Mouse (Mus musculus) heart, postnatal 14 days (tissue): Measurements from ENCODE around the gene Gm17174. TPM values are rescaled to one million over a fixed set of nuclear protein-coding genes. Genes with fewer than 3 reads are reported as not detected.
"Not testable (repeated sequence)": the region's sequence is repeated elsewhere in the genome, so short reads cannot be mapped to it uniquely, and the experiment has no call there.

Source experiments
- DNase-seq, 2 experiments: peaks; one replicate each; pipeline ENCODE4 v3.0.0; 2021 to 2022
- intact Hi-C: fragments of 180-260 bp; cut with DNase I; formaldehyde crosslinking; loops from one replicate; pipeline ENCODE4 v1.15.1; 2025
- long read RNA-seq, 2 experiments: library from polyadenylated mRNA; stranded (forward); transcript quantifications; one replicate each; pipeline ENCODE4 v2.0.0; 2021
- total RNA-seq, 2 experiments: library from RNA; stranded (reverse); gene quantifications; 2 replicates each; pipeline ENCODE4 v1.2.3; 2021

Gm17174 gene
- not detected for total RNA-seq
- long read RNA-seq, experiment 1: 0 reads
- long read RNA-seq, experiment 2: 0 reads

DNA sequence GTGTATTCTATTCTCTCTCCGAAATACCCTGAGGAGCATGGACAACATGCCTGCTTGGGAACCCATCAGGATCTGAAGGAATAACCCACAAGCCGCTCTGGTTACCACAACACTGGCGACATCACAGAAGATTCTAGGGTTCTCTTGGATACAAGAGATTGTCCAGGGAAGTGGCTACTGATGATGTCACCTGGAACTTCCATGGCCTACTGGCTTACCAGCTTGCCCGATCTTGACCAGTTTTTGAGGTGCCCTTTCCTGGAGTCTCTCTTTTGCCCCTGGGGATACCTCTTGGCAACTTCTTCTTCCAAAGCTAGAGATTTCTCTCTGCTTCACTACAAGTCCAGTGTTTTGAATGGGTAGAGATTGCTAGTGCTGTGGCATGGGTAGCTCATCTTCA, at the start of gene Gm17174:
Gm17174 (minus strand) TSS at position 101 of the 400 bp plus-strand sequence.
- intact Hi-C loops, DNase-seq: not testable (repeated sequence)

DNA sequence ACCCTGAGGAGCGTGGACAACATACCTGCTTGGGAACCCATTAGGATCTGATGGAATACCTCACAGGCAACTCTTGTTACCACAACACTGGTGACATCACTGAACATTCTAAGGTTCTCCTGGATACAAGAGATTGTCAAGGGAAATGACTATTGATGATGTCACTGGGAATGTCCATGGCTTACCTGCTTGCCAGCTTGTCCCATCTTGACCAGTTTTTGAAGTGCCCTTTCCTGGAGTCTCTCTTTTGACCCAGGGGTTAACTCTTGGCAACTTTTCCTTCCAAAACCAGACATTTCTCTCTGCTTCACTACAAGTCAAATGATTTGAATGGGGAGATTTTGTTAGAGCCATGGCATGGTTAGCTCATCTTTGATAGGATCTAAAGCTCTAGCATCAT, 43.6 kb upstream of the Gm17174 start, which contains the start of gene Gm4181:
Gm4181 (minus strand) TSS at position 101 of the 400 bp plus-strand sequence.
- DNase-seq, intact Hi-C loops: not testable (repeated sequence)

DNA sequence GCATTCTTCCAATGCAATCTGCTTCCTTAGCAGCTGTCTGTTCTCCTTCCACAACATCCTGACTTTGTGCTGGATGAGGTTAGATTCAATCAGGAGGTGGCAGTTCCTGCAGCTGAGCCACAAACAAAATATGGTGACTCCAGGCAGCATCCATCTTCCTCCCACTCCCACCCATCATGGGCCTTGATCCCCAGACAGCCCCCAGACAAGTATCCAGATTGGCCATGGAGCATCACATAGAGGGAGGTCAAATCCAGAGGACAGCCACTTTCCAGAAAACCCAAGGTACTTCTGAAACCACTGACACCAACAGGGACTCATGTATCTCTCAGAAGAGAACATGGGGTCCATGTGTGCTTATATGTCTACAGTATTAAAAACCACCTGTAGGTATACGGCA, 40.5 kb upstream of the Gm17174 start:
- intact Hi-C loops: not testable (repeated sequence)
- DNase-seq: peak; percentile 0 to 3

DNA sequence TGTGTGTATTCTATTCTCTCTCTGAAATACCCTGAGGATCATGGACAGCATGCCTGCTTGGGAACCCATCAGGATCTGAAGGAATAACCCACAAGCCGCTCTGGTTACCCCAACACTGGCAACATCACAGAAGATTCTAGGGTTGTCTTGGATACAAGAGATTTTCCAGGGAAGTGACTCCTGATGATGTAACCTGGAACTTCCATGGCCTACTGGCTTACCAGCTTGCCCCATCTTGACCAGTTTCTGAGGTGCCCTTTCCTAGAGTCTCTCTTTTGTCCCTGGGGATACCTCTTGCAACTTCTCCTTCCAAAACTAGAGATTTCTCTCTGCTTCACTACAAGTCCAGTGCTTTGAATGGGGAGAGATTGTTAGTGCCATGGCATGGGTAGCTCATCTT, 19.3 kb upstream of the Gm17174 start, which contains the start of gene Gm17078:
Gm17078 (minus strand) TSS at position 101 of the 400 bp plus-strand sequence.
- DNase-seq: no peak
- intact Hi-C loops: no loop called here

DNA sequence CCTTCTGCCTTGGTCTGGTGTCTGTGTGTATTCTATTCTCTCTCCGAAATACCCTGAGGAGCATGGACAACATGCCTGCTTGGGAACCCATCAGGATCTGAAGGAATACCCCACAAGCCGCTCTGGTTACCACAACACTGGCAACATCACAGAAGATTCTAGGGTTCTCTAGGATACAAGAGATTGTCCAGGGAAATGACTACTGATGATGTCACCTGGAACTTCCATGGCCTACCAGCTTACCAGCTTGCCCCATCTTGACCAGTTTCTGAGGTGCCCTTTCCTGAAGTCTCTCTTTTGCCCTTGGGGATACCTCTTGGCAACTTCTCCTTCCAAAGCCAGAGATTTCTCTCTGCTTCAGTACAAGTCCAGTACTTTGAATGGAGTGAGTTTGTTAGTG, 18.0 kb downstream of the Gm17174 start, which contains the start of gene Gm17175:
Gm17175 (minus strand) TSS at position 101 of the 400 bp plus-strand sequence.
- intact Hi-C loops, DNase-seq: not testable (repeated sequence)

DNA sequence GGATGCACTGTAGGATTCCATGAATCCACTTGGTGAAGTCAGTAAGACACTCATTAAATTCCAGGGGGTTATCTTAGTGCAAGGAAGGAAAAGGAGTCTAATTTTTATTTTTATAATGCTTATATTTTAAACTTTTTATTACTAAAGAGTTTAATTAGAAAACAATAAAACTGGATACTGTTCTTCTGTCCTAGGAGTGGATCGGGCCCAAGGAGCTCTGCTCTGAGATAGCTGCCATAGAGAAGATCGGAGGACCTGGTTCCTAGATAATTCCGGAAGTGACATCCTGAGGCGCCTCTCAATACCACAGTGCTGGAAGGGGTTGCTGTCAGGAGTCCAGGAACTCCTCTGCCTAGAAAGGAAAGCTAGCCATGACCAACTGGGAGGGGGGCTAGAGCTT, 39.4 kb downstream of the Gm17174 start, which contains the start of gene Gm5622:
Gm5622 (plus strand) TSS at position 301 of the 400 bp plus-strand sequence.
- intact Hi-C loops: no loop called here
- DNase-seq: no peak

Other genes with a start within 250 kb of the Gm17174 start
- not detected for gene Gm7247, start 230.4 kb downstream of the Gm17174 start, total RNA-seq
- gene Vmn2r88, start 181.3 kb downstream of the Gm17174 start, total RNA-seq: not detected
- gene Vmn2r89, start 140.3 kb downstream of the Gm17174 start, total RNA-seq: not detected
- not detected for gene Gm5622, start 39.3 kb downstream of the Gm17174 start, total RNA-seq
- not detected for gene Gm17175, start 18.1 kb downstream of the Gm17174 start, total RNA-seq
- not detected for gene Gm17078, start 19.2 kb upstream of the Gm17174 start, total RNA-seq
- gene Gm4181, start 43.5 kb upstream of the Gm17174 start, total RNA-seq: not detected
- not detected for gene Gm17079, start 103.3 kb upstream of the Gm17174 start, total RNA-seq
- gene Gm5800, start 125.0 kb upstream of the Gm17174 start, total RNA-seq: not detected
- not detected for gene Ang4, start 181.5 kb upstream of the Gm17174 start, total RNA-seq
- not detected for gene AY358078, start 207.9 kb upstream of the Gm17174 start, total RNA-seq